Mouse (Mus musculus): ENCODE results near the gene Olfr1167. TPM values are rescaled to one million over a fixed set of nuclear protein-coding genes. Genes with fewer than 3 reads are reported as not detected.

The Olfr1167 gene
- polyA plus RNA-seq (2017; shearing (Covaris generic)), result not detected

GRCm38 (mm10) chr2:88155093-88155492, at the start of gene Olfr1167:
Olfr1167 (minus strand) TSS chr2:88155193.

GRCm38 (mm10) chr2:88181580-88181979, 26.6 kb upstream of the Olfr1167 start, which contains the start of gene Olfr1168:
Olfr1168 (plus strand) TSS chr2:88181880.

GRCm38 (mm10) chr2:88128172-88128571, 26.8 kb downstream of the Olfr1167 start, which contains the start of gene Olfr1166:
Olfr1166 (minus strand) TSS chr2:88128272.

Other genes with a start within 250 kb of the Olfr1167 start
- gene Olfr1155, start 210.1 kb downstream of the Olfr1167 start, polyA plus RNA-seq (2017; shearing (Covaris generic)), result not detected
- gene Olfr1156, start 202.1 kb downstream of the Olfr1167 start, polyA plus RNA-seq (2017; shearing (Covaris generic)), result 0.12 TPM
- gene Olfr1157, start 186.9 kb downstream of the Olfr1167 start, polyA plus RNA-seq (2017; shearing (Covaris generic)), result not detected
- not detected for gene Olfr74, start 180.5 kb downstream of the Olfr1167 start, polyA plus RNA-seq (2017; shearing (Covaris generic))
- gene Olfr1158, start 165.1 kb downstream of the Olfr1167 start, polyA plus RNA-seq (2017; shearing (Covaris generic)), result not detected
- not detected for gene Olfr1160, start 146.9 kb downstream of the Olfr1167 start, polyA plus RNA-seq (2017; shearing (Covaris generic))
- not detected for gene Olfr1161, start 132.4 kb downstream of the Olfr1167 start, polyA plus RNA-seq (2017; shearing (Covaris generic))
- not detected for gene Olfr73, start 117.5 kb downstream of the Olfr1167 start, polyA plus RNA-seq (2017; shearing (Covaris generic))
- gene Olfr1162, start 104.1 kb downstream of the Olfr1167 start, polyA plus RNA-seq (2017; shearing (Covaris generic)), result not detected
- gene Olfr1163, start 83.4 kb downstream of the Olfr1167 start, polyA plus RNA-seq (2017; shearing (Covaris generic)), result not detected
- not detected for gene Olfr1164, start 61.2 kb downstream of the Olfr1167 start, polyA plus RNA-seq (2017; shearing (Covaris generic))
- not detected for gene Olfr1166, start 26.9 kb downstream of the Olfr1167 start, polyA plus RNA-seq (2017; shearing (Covaris generic))
- gene Olfr1168, start 26.7 kb upstream of the Olfr1167 start, polyA plus RNA-seq (2017; shearing (Covaris generic)), result not detected
- gene Olfr1170, start 73.1 kb upstream of the Olfr1167 start, polyA plus RNA-seq (2017; shearing (Covaris generic)), result not detected
- gene Olfr1173, start 124.7 kb upstream of the Olfr1167 start, polyA plus RNA-seq (2017; shearing (Covaris generic)), result 0.13 TPM
- gene Olfr1174-ps, start 159.9 kb upstream of the Olfr1167 start, polyA plus RNA-seq (2017; shearing (Covaris generic)), result not detected
- gene Olfr1175-ps, start 172.0 kb upstream of the Olfr1167 start, polyA plus RNA-seq (2017; shearing (Covaris generic)), result 0.06 TPM
- gene Olfr1176, start 181.5 kb upstream of the Olfr1167 start, polyA plus RNA-seq (2017; shearing (Covaris generic)), result not detected
- gene Olfr1177-ps, start 191.3 kb upstream of the Olfr1167 start, polyA plus RNA-seq (2017; shearing (Covaris generic)), result not detected
- not detected for gene Olfr1178, start 231.9 kb upstream of the Olfr1167 start, polyA plus RNA-seq (2017; shearing (Covaris generic))